Mouse (Mus musculus) lung, postnatal 0 days (tissue): ENCODE data around the gene Tlr5.

Experiments used
- CTCF ChIP-seq: IDR thresholded peaks from 2 replicates; pipeline ENCODE4 v1.5.1; 2016; ENCODE audit warnings: antibody characterized with exemption, mild to moderate bottlenecking
- EP300 ChIP-seq: IDR thresholded peaks from 2 replicates; pipeline ENCODE4 v1.6.1; 2016; ENCODE audit warnings: antibody characterized with exemption, mild to moderate bottlenecking, control low read depth

GRCm38 (mm10) chr1:182935469-182935868, 19.1 kb upstream of the Tlr5 start:
- no peak for TF ChIP-seq CTCF
- no peak for TF ChIP-seq EP300
